Comparison of ENCODE assay signal across 13 mouse cellular contexts in genomic region chrX:113687163-113687562, GRCm38 (mm10).
"Had no signal": no experiment of that assay in that cellular context is flagged by ENCODE, and none has a peak within 500 bp of the region (broad histone marks: within the 10 kb centered on the region; RNA-seq: fewer than 3 reads in every experiment).

No protein-coding gene starts in this region.

- H3K36me3 ChIP-seq: kidney, embryonic 15.5 days; liver, embryonic 13.5 days; midbrain, embryonic 13.5 days had no signal

- H3K9ac ChIP-seq: kidney, embryonic 15.5 days; liver, embryonic 13.5 days; midbrain, embryonic 13.5 days had no signal

- H3K4me2 ChIP-seq: kidney, embryonic 15.5 days; liver, embryonic 13.5 days; midbrain, embryonic 13.5 days had no signal

- H3K4me3 ChIP-seq: kidney, embryonic 15.5 days; left cerebral cortex, adult 2 months; liver, embryonic 13.5 days; midbrain, embryonic 13.5 days had no signal

- H3K4me1 ChIP-seq: kidney, embryonic 15.5 days; liver, embryonic 13.5 days; midbrain, embryonic 13.5 days had no signal

- H3K9me3 ChIP-seq: kidney, embryonic 15.5 days; liver, embryonic 13.5 days; midbrain, embryonic 13.5 days had no signal

- H3K27me3 ChIP-seq: kidney, embryonic 15.5 days; liver, embryonic 13.5 days; midbrain, embryonic 13.5 days had no signal

- H3K27ac ChIP-seq: kidney, embryonic 15.5 days; left cerebral cortex, adult 2 months; liver, embryonic 13.5 days; midbrain, embryonic 13.5 days had no signal

- ATAC-seq: midbrain, embryonic 13.5 days had no signal

- DNase-seq: kidney, adult 8-10 months; kidney, postnatal 10 days; kidney, postnatal 36 days; layer of hippocampus, postnatal 36 days; liver, embryonic 13.5 days; lung, adult 2 months; lung, postnatal 14 days; lung, postnatal 4 days; thymus, adult 18-20 months; thymus, postnatal 36 days had no signal
